Mouse (Mus musculus) spleen, adult 2 months (tissue): ENCODE results near the gene Sgcd.

Experiments used
- CTCF ChIP-seq: fragments of 200-500 bp; IDR thresholded peaks from 2 replicates; pipeline ENCODE4 v1.5.1; 2011; ENCODE audit warnings: mild to moderate bottlenecking, inconsistent platforms; ENCODE audit not compliant: insufficient read depth, insufficient read length, insufficient replicate concordance; ENCODE audit errors: extremely low read depth
- POLR2A ChIP-seq: fragments of 200-500 bp; IDR thresholded peaks from 2 replicates; pipeline ENCODE4 v1.6.1; 2011; ENCODE audit warnings: low read depth, low read length, inconsistent platforms

DNA sequence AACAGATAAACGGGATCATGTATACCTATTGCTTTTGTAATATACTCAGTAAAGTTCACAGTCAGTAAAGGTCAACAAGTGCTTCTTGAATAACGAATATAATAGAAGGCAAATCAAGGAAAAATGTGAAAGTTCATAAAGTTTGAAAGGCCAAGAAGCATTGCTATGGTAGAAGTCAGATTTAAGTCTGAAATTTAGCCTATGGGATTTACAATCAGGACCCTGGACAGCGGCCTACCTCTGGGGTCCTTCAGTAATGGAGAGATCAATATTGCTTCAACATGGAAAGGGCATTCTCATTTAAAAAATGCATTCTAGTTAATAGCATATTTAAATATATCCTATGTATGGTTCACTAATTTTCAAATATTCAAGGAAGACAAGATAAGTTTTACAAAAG lies 24.1 kb upstream of the Sgcd start:
- no peak for TF ChIP-seq POLR2A
- TF ChIP-seq CTCF: no peak
